16 mouse cellular contexts compared by ENCODE assay signal in the genomic region with DNA sequence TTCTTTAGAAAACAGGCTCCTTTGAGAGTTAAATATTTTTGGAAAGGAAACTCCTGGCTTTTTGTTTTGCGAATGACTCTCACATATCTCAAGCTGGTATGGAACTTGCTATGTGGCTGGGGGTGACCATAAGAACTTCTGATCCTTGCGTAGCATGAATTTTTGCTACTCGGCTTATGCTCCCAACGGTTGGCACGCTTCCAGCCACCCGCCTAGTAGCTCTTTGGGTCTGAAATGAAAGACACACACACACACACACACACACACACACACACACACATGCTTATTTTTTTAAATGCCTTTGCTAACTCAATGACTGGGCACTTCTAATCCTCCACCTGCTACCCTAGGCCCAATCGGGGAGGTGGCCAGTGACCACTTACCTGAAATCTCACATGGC.
DNase-seq lines count a peak whose midpoint lies in the region; ATAC-seq and TF ChIP-seq lines count a peak whose summit lies in the region.
"Had no signal": no experiment of that assay in that cellular context is flagged by ENCODE, and none has a peak within 500 bp of the region (broad histone marks: within the 10 kb centered on the region; RNA-seq: fewer than 3 reads in every experiment).

No protein-coding gene starts in this region.

- no peaks in the 10 kb centered on the region for H3K9me3 ChIP-seq in forebrain, embryonic 15.5 days
- H3K9me3 ChIP-seq in forebrain, embryonic 12.5 days, result no peaks in the 10 kb centered on the region
- no peaks in the 10 kb centered on the region for H3K9me3 ChIP-seq in lung, embryonic 14.5 days (ENCODE audit: low read depth, low read length)
- H3K9me3 ChIP-seq in forebrain, embryonic 16.5 days (ENCODE audit: control insufficient read depth, low read length), result no peaks in the 10 kb centered on the region
- H3K9me3 ChIP-seq: heart, embryonic 12.5 days; hindbrain, embryonic 15.5 days; midbrain, embryonic 12.5 days had no signal

- no peak overlapping the region for H3K4me3 ChIP-seq in forebrain, embryonic 15.5 days
- no peak overlapping the region for H3K4me3 ChIP-seq in forebrain, embryonic 12.5 days (replicated peaks)
- no peak overlapping the region for H3K4me3 ChIP-seq in lung, embryonic 14.5 days (ENCODE audit: low read depth, low read length)
- H3K4me3 ChIP-seq in forebrain, embryonic 16.5 days (replicated peaks; ENCODE audit: low read length), result no peak overlapping the region
- H3K4me3 ChIP-seq: heart, embryonic 12.5 days; hindbrain, embryonic 15.5 days; midbrain, embryonic 12.5 days had no signal

- 65% methylated on average over 7 of the region's 7 CpGs for WGBS in forebrain, embryonic 15.5 days
- 88% methylated on average over 7 of the region's 7 CpGs for WGBS in forebrain, embryonic 12.5 days
- 74% methylated on average over 7 of the region's 7 CpGs for WGBS in lung, embryonic 14.5 days
- whole genome bisulfite sequencing in forebrain, embryonic 16.5 days, result 63% methylated on average over 7 of the region's 7 CpGs

- no peak overlapping the region for H3K4me2 ChIP-seq in forebrain, embryonic 15.5 days (replicated peaks)
- no peak overlapping the region for H3K4me2 ChIP-seq in forebrain, embryonic 12.5 days
- no peak overlapping the region for H3K4me2 ChIP-seq in lung, embryonic 14.5 days
- no peak overlapping the region for H3K4me2 ChIP-seq in forebrain, embryonic 16.5 days (ENCODE audit: low read length)
- H3K4me2 ChIP-seq: heart, embryonic 12.5 days; hindbrain, embryonic 15.5 days; midbrain, embryonic 12.5 days had no signal

- peak overlapping the region; percentile 54 for H3K27ac ChIP-seq in forebrain, embryonic 15.5 days (replicated peaks)
- H3K27ac ChIP-seq in forebrain, embryonic 12.5 days, result no peak overlapping the region
- no peak overlapping the region for H3K27ac ChIP-seq in lung, embryonic 14.5 days (ENCODE audit: low read depth)
- peak overlapping the region; percentile 63 for H3K27ac ChIP-seq in forebrain, embryonic 16.5 days (ENCODE audit: low read length)
- H3K27ac ChIP-seq: midbrain, embryonic 12.5 days; stomach, postnatal 0 days had no signal

- peak; percentile 14 for DNase-seq in adrenal gland, postnatal 14 days
- DNase-seq in adrenal gland, adult (ENCODE audit: inconsistent age in 2 of 2, low spot score in 1 of 2), result no peak
- peak; percentile 22 for DNase-seq in lung, embryonic 14.5 days
- DNase-seq in lung, postnatal 4 days, result no peak
- DNase-seq: kidney, adult 11 months; liver; liver, postnatal 0 days; thymus, postnatal 25 days had no signal

- H3K9ac ChIP-seq in forebrain, embryonic 15.5 days (replicated peaks), result no peak overlapping the region
- no peak overlapping the region for H3K9ac ChIP-seq in forebrain, embryonic 12.5 days
- H3K9ac ChIP-seq in lung, embryonic 14.5 days, result no peak overlapping the region
- no peak overlapping the region for H3K9ac ChIP-seq in forebrain, embryonic 16.5 days (replicated peaks; ENCODE audit: low read depth, low read length)
- H3K9ac ChIP-seq: heart, embryonic 12.5 days; hindbrain, embryonic 15.5 days; liver, postnatal 0 days; midbrain, embryonic 12.5 days had no signal

- peaks cover 18% of the 10 kb centered on the region for H3K4me1 ChIP-seq in forebrain, embryonic 15.5 days
- no peaks in the 10 kb centered on the region for H3K4me1 ChIP-seq in forebrain, embryonic 12.5 days
- H3K4me1 ChIP-seq in lung, embryonic 14.5 days (ENCODE audit: insufficient read depth), result no peaks in the 10 kb centered on the region
- H3K4me1 ChIP-seq in forebrain, embryonic 16.5 days (replicated peaks; ENCODE audit: control insufficient read depth, insufficient read depth, low read length), result peaks cover 15% of the 10 kb centered on the region
- H3K4me1 ChIP-seq: heart, embryonic 12.5 days; midbrain, embryonic 12.5 days had no signal

- H3K36me3 ChIP-seq in forebrain, embryonic 15.5 days, result no peaks in the 10 kb centered on the region
- H3K36me3 ChIP-seq in forebrain, embryonic 12.5 days (replicated peaks), result no peaks in the 10 kb centered on the region
- H3K36me3 ChIP-seq in lung, embryonic 14.5 days (ENCODE audit: insufficient read depth), result no peaks in the 10 kb centered on the region
- no peaks in the 10 kb centered on the region for H3K36me3 ChIP-seq in forebrain, embryonic 16.5 days (ENCODE audit: control insufficient read depth, insufficient read depth)
- H3K36me3 ChIP-seq: heart, embryonic 12.5 days; hindbrain, embryonic 15.5 days; midbrain, embryonic 12.5 days had no signal

- TF ChIP-seq CTCF in lung, embryonic 14.5 days (IDR thresholded peaks at IDR 0.05; ENCODE audit: low read depth), result no peak

- no peaks in the 10 kb centered on the region for H3K27me3 ChIP-seq in forebrain, embryonic 15.5 days
- H3K27me3 ChIP-seq in forebrain, embryonic 12.5 days, result no peaks in the 10 kb centered on the region
- no peaks in the 10 kb centered on the region for H3K27me3 ChIP-seq in lung, embryonic 14.5 days (ENCODE audit: insufficient read depth, low read length)
- no peaks in the 10 kb centered on the region for H3K27me3 ChIP-seq in forebrain, embryonic 16.5 days (replicated peaks; ENCODE audit: control insufficient read depth, insufficient read depth, low read length)
- H3K27me3 ChIP-seq: heart, embryonic 12.5 days; hindbrain, embryonic 15.5 days; midbrain, embryonic 12.5 days had no signal

- no peak for ATAC-seq in forebrain, embryonic 15.5 days (replicated peaks)
- no peak for ATAC-seq in forebrain, embryonic 12.5 days (ENCODE audit: low FRiP score)
- ATAC-seq in lung, embryonic 14.5 days (ENCODE audit: insufficient read depth), result no peak
- ATAC-seq in forebrain, embryonic 16.5 days, result no peak
- no peak for ATAC-seq in megakaryocyte-erythroid progenitor cell, adult 5-6 weeks (replicated peaks; ENCODE audit: low FRiP score, low TSS enrichment, poor library complexity, severe bottlenecking)
- ATAC-seq: liver, postnatal 0 days had no signal

Comparison
In these comparisons a context has a peak if more than half of its experiments do, and no peak if none do; other contexts are left out.
1. DNase-seq: peak in adrenal gland, postnatal 14 days (single experiment) and lung, embryonic 14.5 days (single experiment); none in adrenal gland, adult (0 of 2) and lung, postnatal 4 days (0 of 2).
2. H3K27ac ChIP-seq: peak in forebrain, embryonic 15.5 days (single experiment) and forebrain, embryonic 16.5 days (single experiment); none in forebrain, embryonic 12.5 days (single experiment) and lung, embryonic 14.5 days (single experiment).